ENCODE assay signal across 8 mouse cellular contexts in genomic region chr17:4908572-4908965, GRCm38 (mm10).
DNase-seq lines count a peak whose midpoint lies in the region; ATAC-seq and TF ChIP-seq lines count a peak whose summit lies in the region.

No protein-coding gene starts in this region.

- 2% methylated on average over 17 of the region's 17 CpGs for WGBS in kidney, postnatal 0 days
- 3% methylated on average over 17 of the region's 17 CpGs for WGBS in embryonic facial prominence, embryonic 11.5 days
- WGBS in hindbrain, embryonic 16.5 days, result 3% methylated on average over 17 of the region's 17 CpGs
- 2% methylated on average over 17 of the region's 17 CpGs for WGBS in midbrain, embryonic 11.5 days

- no peak for DNase-seq in kidney, postnatal 0 days (ENCODE audit: low spot score)
- no peak for DNase-seq in kidney, adult 9 months
- no peak for DNase-seq in embryonic facial prominence, embryonic 11.5 days (ENCODE audit: low spot score)
- DNase-seq in midbrain, embryonic 11.5 days (ENCODE audit: low spot score, missing footprints), result no peak
- no peak for DNase-seq in urinary bladder, postnatal 36 days (ENCODE audit: low spot score in 2 of 2)
- DNase-seq in retina, postnatal 1 day, result no peak
- no peak for DNase-seq in left cerebral cortex, adult 18-20 months (ENCODE audit: low spot score in 2 of 2)

- ATAC-seq in kidney, postnatal 0 days (replicated peaks; ENCODE audit: low FRiP score, low read depth), result no peak
- peak; percentile 61 for ATAC-seq in embryonic facial prominence, embryonic 11.5 days (replicated peaks; ENCODE audit: insufficient number of reproducible peaks, low FRiP score, low TSS enrichment, low read depth)
- ATAC-seq in hindbrain, embryonic 16.5 days, result peak; percentile 24
- peak; percentile 63 for ATAC-seq in midbrain, embryonic 11.5 days (ENCODE audit: low FRiP score)

- H3K4me2 ChIP-seq in kidney, postnatal 0 days (ENCODE audit: low read length), result peak overlapping the region; percentile 57
- peak overlapping the region; percentile 63 for H3K4me2 ChIP-seq in embryonic facial prominence, embryonic 11.5 days (ENCODE audit: low read depth, low read length)
- H3K4me2 ChIP-seq in hindbrain, embryonic 16.5 days (ENCODE audit: low read length), result peak overlapping the region; percentile 69
- peak overlapping the region; percentile 68 for H3K4me2 ChIP-seq in midbrain, embryonic 11.5 days

- TF ChIP-seq CTCF in kidney, postnatal 0 days (IDR thresholded peaks at IDR 0.05; ENCODE audit: low read depth), result no peak

- H3K9me3 ChIP-seq in kidney, postnatal 0 days (replicated peaks; ENCODE audit: low read length), result no peaks in the 10 kb centered on the region
- no peaks in the 10 kb centered on the region for H3K9me3 ChIP-seq in embryonic facial prominence, embryonic 11.5 days (replicated peaks; ENCODE audit: control insufficient read depth, low read length)
- H3K9me3 ChIP-seq in hindbrain, embryonic 16.5 days (ENCODE audit: control insufficient read depth, low read length), result no peaks in the 10 kb centered on the region
- H3K9me3 ChIP-seq in midbrain, embryonic 11.5 days (ENCODE audit: control insufficient read depth, low read length), result no peaks in the 10 kb centered on the region

- peak overlapping the region; percentile 47 for H3K4me3 ChIP-seq in kidney, postnatal 0 days (replicated peaks; ENCODE audit: low read depth, low read length)
- peak overlapping the region; percentile 42 for H3K4me3 ChIP-seq in embryonic facial prominence, embryonic 11.5 days (ENCODE audit: low read depth, low read length)
- peak overlapping the region; percentile 60 for H3K4me3 ChIP-seq in hindbrain, embryonic 16.5 days (ENCODE audit: low read length)
- H3K4me3 ChIP-seq in midbrain, embryonic 11.5 days (ENCODE audit: low read depth, low read length), result peak overlapping the region; percentile 34

- peak overlapping the region; percentile 97 for H3K27ac ChIP-seq in kidney, postnatal 0 days
- peak overlapping the region; percentile 98 for H3K27ac ChIP-seq in embryonic facial prominence, embryonic 11.5 days (replicated peaks; ENCODE audit: low read depth, low read length)
- H3K27ac ChIP-seq in hindbrain, embryonic 16.5 days (ENCODE audit: low read depth, low read length), result peak overlapping the region; percentile 98
- peak overlapping the region; percentile 96 for H3K27ac ChIP-seq in midbrain, embryonic 11.5 days (ENCODE audit: low read depth, low read length)

- no peaks in the 10 kb centered on the region for H3K36me3 ChIP-seq in kidney, postnatal 0 days (ENCODE audit: insufficient read depth, low read length)
- H3K36me3 ChIP-seq in embryonic facial prominence, embryonic 11.5 days (replicated peaks; ENCODE audit: control insufficient read depth, insufficient read depth, low read depth, low read length), result no peaks in the 10 kb centered on the region
- no peaks in the 10 kb centered on the region for H3K36me3 ChIP-seq in hindbrain, embryonic 16.5 days (ENCODE audit: control insufficient read depth, insufficient read depth, low read length)
- no peaks in the 10 kb centered on the region for H3K36me3 ChIP-seq in midbrain, embryonic 11.5 days (ENCODE audit: control insufficient read depth, insufficient read depth, low read length)

- H3K4me1 ChIP-seq in kidney, postnatal 0 days (replicated peaks; ENCODE audit: insufficient read depth, low read length), result no peaks in the 10 kb centered on the region
- H3K4me1 ChIP-seq in embryonic facial prominence, embryonic 11.5 days (ENCODE audit: control insufficient read depth, insufficient read depth, low read length), result no peaks in the 10 kb centered on the region
- H3K4me1 ChIP-seq in hindbrain, embryonic 16.5 days (ENCODE audit: control insufficient read depth, insufficient read depth, low read depth, low read length), result peaks cover 7% of the 10 kb centered on the region
- peaks cover 4% of the 10 kb centered on the region; the same call in 1 of the 2 replicates for H3K4me1 ChIP-seq in midbrain, embryonic 11.5 days (ENCODE audit: control insufficient read depth, insufficient read depth, low read length)

- H3K27me3 ChIP-seq in kidney, postnatal 0 days (ENCODE audit: insufficient read depth, low read length), result no peaks in the 10 kb centered on the region
- no peaks in the 10 kb centered on the region for H3K27me3 ChIP-seq in embryonic facial prominence, embryonic 11.5 days (ENCODE audit: control insufficient read depth, insufficient read depth, low read length)
- H3K27me3 ChIP-seq in hindbrain, embryonic 16.5 days (replicated peaks; ENCODE audit: control insufficient read depth, insufficient read depth, low read length), result no peaks in the 10 kb centered on the region
- 0 out of 2 replicates have a peak, but pooled peaks cover 2% of the 10 kb centered on the region for H3K27me3 ChIP-seq in midbrain, embryonic 11.5 days (ENCODE audit: control insufficient read depth, insufficient read depth, low read length)

- peak overlapping the region; percentile 68 for H3K9ac ChIP-seq in kidney, postnatal 0 days (ENCODE audit: low read depth, low read length)
- H3K9ac ChIP-seq in embryonic facial prominence, embryonic 11.5 days (replicated peaks; ENCODE audit: low read length), result peak overlapping the region; percentile 72
- H3K9ac ChIP-seq in hindbrain, embryonic 16.5 days (ENCODE audit: low read depth, low read length), result peak overlapping the region; percentile 79
- peak overlapping the region; percentile 68 for H3K9ac ChIP-seq in midbrain, embryonic 11.5 days (ENCODE audit: low read length)
